Mouse (Mus musculus) embryo, embryonic 9.5 days (tissue): Measurements from ENCODE around the gene Slc6a11.

ENCODE experiments used
- DNase-seq: peaks from one replicate; pipeline ENCODE4 v3.0.0-alpha.2; 2017; ENCODE audit errors: extremely low spot score

The Slc6a11 gene

GRCm38 (mm10) chr6:114131122-114131872 lies at the start of gene Slc6a11:
Gene Slc6a11 (plus strand): TSS chr6:114131241.
- DNase-seq: peak; percentile 22

- DNase-seq: peak; percentile 66
Measured at GRCm38 (mm10) chr6:114087106-114087505, 43.9 kb upstream of the Slc6a11 start.

GRCm38 (mm10) chr6:114089626-114090025 lies 41.4 kb upstream of the Slc6a11 start:
- DNase-seq: peak; percentile 69

GRCm38 (mm10) chr6:114092216-114092615 lies 38.8 kb upstream of the Slc6a11 start:
- no peak for DNase-seq

- no peak for DNase-seq
Measured at GRCm38 (mm10) chr6:114094251-114094650, 36.8 kb upstream of the Slc6a11 start.

- DNase-seq: no peak
Measured at GRCm38 (mm10) chr6:114096574-114096973, 34.5 kb upstream of the Slc6a11 start.

GRCm38 (mm10) chr6:114101923-114102322 lies 29.1 kb upstream of the Slc6a11 start:
- no peak for DNase-seq

- no peak for DNase-seq
Measured at GRCm38 (mm10) chr6:114119507-114119906, 11.5 kb upstream of the Slc6a11 start.

- no peak for DNase-seq
Measured at GRCm38 (mm10) chr6:114125530-114125929, 5.5 kb upstream of the Slc6a11 start.

GRCm38 (mm10) chr6:114132472-114132871 lies 1.4 kb downstream of the Slc6a11 start:
- DNase-seq: no peak

- no peak for DNase-seq
Measured at GRCm38 (mm10) chr6:114132916-114133315, 1.9 kb downstream of the Slc6a11 start.

GRCm38 (mm10) chr6:114138970-114139369 lies 7.9 kb downstream of the Slc6a11 start:
- no peak for DNase-seq

- DNase-seq: no peak
Measured at GRCm38 (mm10) chr6:114141481-114141880, 10.4 kb downstream of the Slc6a11 start.

GRCm38 (mm10) chr6:114142480-114142879 lies 11.4 kb downstream of the Slc6a11 start:
- no peak for DNase-seq

- DNase-seq: no peak
Measured at GRCm38 (mm10) chr6:114143544-114143943, 12.5 kb downstream of the Slc6a11 start.

- DNase-seq: no peak
Measured at GRCm38 (mm10) chr6:114144447-114145105, 13.5 kb downstream of the Slc6a11 start.

- no peak for DNase-seq
Measured at GRCm38 (mm10) chr6:114145650-114146329, 14.7 kb downstream of the Slc6a11 start.

GRCm38 (mm10) chr6:114155720-114156119 lies 24.7 kb downstream of the Slc6a11 start:
- DNase-seq: no peak

- DNase-seq: no peak
Measured at GRCm38 (mm10) chr6:114158811-114159210, 27.8 kb downstream of the Slc6a11 start.

- DNase-seq: no peak
Measured at GRCm38 (mm10) chr6:114160732-114161131, 29.7 kb downstream of the Slc6a11 start.

GRCm38 (mm10) chr6:114174052-114174397 lies 43.0 kb downstream of the Slc6a11 start:
- DNase-seq: peak; percentile 14

GRCm38 (mm10) chr6:114174398-114175140 lies 43.5 kb downstream of the Slc6a11 start:
- DNase-seq: no peak
